Mouse (Mus musculus) C2C12 (cell line): ENCODE measurements around the gene Pkn3. TPM values are rescaled to one million over a fixed set of nuclear protein-coding genes. Genes with fewer than 3 reads are reported as not detected.
"Not testable (repeated sequence)": the region's sequence is repeated elsewhere in the genome, so short reads cannot be mapped to it uniquely, and the experiment has no call there.

ENCODE experiments used
- H3K27me3 ChIP-seq: one replicate; pipeline ENCODE4 v1.6.1; 2011; ENCODE audit not compliant: control insufficient read depth, insufficient read depth, insufficient read length
- H3K36me3 ChIP-seq: one replicate; pipeline ENCODE4 v1.6.1; 2011; ENCODE audit not compliant: control insufficient read depth, insufficient read depth
- H3K4me3 ChIP-seq: one replicate; pipeline ENCODE4 v1.5.1; 2011; ENCODE audit warnings: mild to moderate bottlenecking, control low read depth; ENCODE audit not compliant: poor library complexity, insufficient read depth, severe bottlenecking
- H3K79me2 ChIP-seq: one replicate; pipeline ENCODE4 v1.6.1; 2011; ENCODE audit not compliant: control insufficient read depth, insufficient read depth
- H3K79me3 ChIP-seq: one replicate; pipeline ENCODE4 v1.6.1; 2011; ENCODE audit warnings: low read depth, control low read depth
- H3ac ChIP-seq: one replicate; pipeline ENCODE3; 2011; ENCODE audit warnings: low read depth; ENCODE audit not compliant: control insufficient read depth, insufficient read length
- CEBPB ChIP-seq: IDR thresholded peaks from one replicate; pipeline ENCODE4 v1.6.1; 2011; ENCODE audit warnings: low read depth, mild to moderate bottlenecking, control low read depth, moderate library complexity
- CTCF ChIP-seq: IDR thresholded peaks from one replicate; pipeline ENCODE4 v1.5.1; 2011; ENCODE audit not compliant: control insufficient read depth, insufficient read depth, insufficient read length
- FOSL1 ChIP-seq: IDR thresholded peaks from one replicate; pipeline ENCODE4 v1.8.0; 2011; ENCODE audit warnings: mild to moderate bottlenecking, low read length; ENCODE audit not compliant: poor library complexity, insufficient read depth, severe bottlenecking
- MAX ChIP-seq: IDR thresholded peaks from one replicate; pipeline ENCODE4 v1.6.1; 2011; ENCODE audit warnings: mild to moderate bottlenecking, control low read depth
- MYOD1 ChIP-seq: IDR thresholded peaks from one replicate; pipeline ENCODE4 v1.6.1; 2011; ENCODE audit warnings: low read depth; ENCODE audit not compliant: control insufficient read depth, insufficient read length
- MYOG ChIP-seq: IDR thresholded peaks from one replicate; pipeline ENCODE4 v1.6.1; 2011; ENCODE audit not compliant: control insufficient read depth, insufficient read length; ENCODE audit errors: extremely low read depth
- USF1 ChIP-seq: IDR thresholded peaks from one replicate; pipeline ENCODE4 v1.6.1; 2011; ENCODE audit warnings: low read depth, mild to moderate bottlenecking, control low read depth, moderate library complexity
- polyA plus RNA-seq: library from polyadenylated mRNA; unstranded; fragments of >200 nt; fragmentation: generic; extraction: Trizol; gene quantifications from one replicate; pipeline ENCODE4 v1.2.1, GENCODE M21; 2012; ENCODE audit warnings: missing spikeins

The Pkn3 gene
- polyA plus RNA-seq, 1 experiment, result 5.5 TPM

GRCm38 (mm10) chr2:30049831-30050230 lies 27.7 kb upstream of the Pkn3 start:
- H3K79me2 ChIP-seq, result peaks cover 13% of the 10 kb centered on the region
- no peaks in the 10 kb centered on the region for H3K27me3 ChIP-seq
- no peaks in the 10 kb centered on the region for H3K36me3 ChIP-seq
- H3ac ChIP-seq, result no peak overlapping the region
- no peaks in the 10 kb centered on the region for H3K79me3 ChIP-seq
- no peak for TF ChIP-seq CEBPB
- no peak for TF ChIP-seq USF1
- TF ChIP-seq MAX, result no peak
- no peak for TF ChIP-seq MYOG
- no peak for TF ChIP-seq FOSL1
- TF ChIP-seq MYOD1, result no peak
- TF ChIP-seq CTCF, result no peak
- no peak overlapping the region for H3K4me3 ChIP-seq

GRCm38 (mm10) chr2:30051992-30052761 lies 25.3 kb upstream of the Pkn3 start:
- TF ChIP-seq MYOD1 (no peak), USF1 (no peak), FOSL1 (no peak), MAX (no peak), CTCF (no peak), MYOG (no peak), CEBPB (no peak)
- H3ac ChIP-seq, result no peak overlapping the region
- H3K36me3 ChIP-seq, result no peaks in the 10 kb centered on the region

GRCm38 (mm10) chr2:30055310-30055709 lies 22.2 kb upstream of the Pkn3 start:
- H3K36me3 ChIP-seq, H3K27me3 ChIP-seq, H3K4me3 ChIP-seq, H3ac ChIP-seq, H3K79me2 ChIP-seq, H3K79me3 ChIP-seq: not testable (repeated sequence)

More at GRCm38 (mm10) chr2:30051992-30052761, 25.3 kb upstream of the Pkn3 start:
- H3K27me3 ChIP-seq, result no peaks in the 10 kb centered on the region
- H3K79me2 ChIP-seq, result peaks cover 12% of the 10 kb centered on the region
- no peak overlapping the region for H3K4me3 ChIP-seq
- H3K79me3 ChIP-seq, result no peaks in the 10 kb centered on the region

- no peaks in the 10 kb centered on the region for H3K79me2 ChIP-seq
- no peaks in the 10 kb centered on the region for H3K79me3 ChIP-seq
- H3ac ChIP-seq, result no peak overlapping the region
- no peaks in the 10 kb centered on the region for H3K36me3 ChIP-seq
- no peaks in the 10 kb centered on the region for H3K27me3 ChIP-seq
- TF ChIP-seq MYOG (no peak), CEBPB (no peak), USF1 (no peak), MAX (no peak), CTCF (no peak), FOSL1 (no peak), MYOD1 (no peak)
- H3K4me3 ChIP-seq, result no peak overlapping the region
Observed at GRCm38 (mm10) chr2:30056736-30057135, 20.7 kb upstream of the Pkn3 start.

- no peak for TF ChIP-seq MAX
- no peak for TF ChIP-seq MYOD1
Observed at GRCm38 (mm10) chr2:30057223-30057904, 20.1 kb upstream of the Pkn3 start, which contains the start of gene Set. Gene Set (plus strand): TSS chr2:30057378.

DNA sequence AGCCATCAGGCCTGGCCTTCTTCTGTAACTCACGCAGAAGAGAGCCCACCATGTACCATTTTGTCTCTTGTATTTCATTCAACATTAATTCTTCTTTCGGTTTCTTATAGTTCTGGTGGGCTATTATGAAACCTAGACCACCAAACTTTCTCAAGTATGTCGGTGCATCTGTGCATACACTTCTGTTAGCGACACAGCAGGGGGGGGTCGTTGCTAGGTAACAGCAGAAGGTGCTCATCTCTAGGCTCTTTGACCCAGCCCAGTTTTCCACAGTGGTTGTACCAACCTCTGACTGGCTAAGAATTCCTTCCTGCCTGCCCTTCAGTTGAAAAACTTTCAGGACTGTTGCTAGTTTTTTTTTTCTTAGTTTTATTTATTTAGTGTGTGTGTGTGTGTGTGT lies 19.1 kb upstream of the Pkn3 start:
- no peak overlapping the region for H3K4me3 ChIP-seq
- H3ac ChIP-seq, result no peak overlapping the region
- peaks cover 16% of the 10 kb centered on the region for H3K79me2 ChIP-seq
- TF ChIP-seq MYOD1, result no peak
- peaks cover 12% of the 10 kb centered on the region for H3K79me3 ChIP-seq
- no peaks in the 10 kb centered on the region for H3K36me3 ChIP-seq
- no peaks in the 10 kb centered on the region for H3K27me3 ChIP-seq

More at GRCm38 (mm10) chr2:30057223-30057904, 20.1 kb upstream of the Pkn3 start, which contains the start of gene Set:
- Histone ChIP-seq H3K27me3 (no peaks in the 10 kb centered on the region), H3ac (no peak within 1 kb of the TSS), H3K79me3 (peaks cover 2% of the 10 kb centered on the region), H3K36me3 (no peaks in the 10 kb centered on the region), H3K4me3 (no peak within 1 kb of the TSS), H3K79me2 (peaks cover 6% of the 10 kb centered on the region)
